Mouse (Mus musculus): ENCODE results near the gene Zfp882.
"Not testable (repeated sequence)": the region's sequence is repeated elsewhere in the genome, so short reads cannot be mapped to it uniquely, and the experiment has no call there.

Gene Zfp882

DNA sequence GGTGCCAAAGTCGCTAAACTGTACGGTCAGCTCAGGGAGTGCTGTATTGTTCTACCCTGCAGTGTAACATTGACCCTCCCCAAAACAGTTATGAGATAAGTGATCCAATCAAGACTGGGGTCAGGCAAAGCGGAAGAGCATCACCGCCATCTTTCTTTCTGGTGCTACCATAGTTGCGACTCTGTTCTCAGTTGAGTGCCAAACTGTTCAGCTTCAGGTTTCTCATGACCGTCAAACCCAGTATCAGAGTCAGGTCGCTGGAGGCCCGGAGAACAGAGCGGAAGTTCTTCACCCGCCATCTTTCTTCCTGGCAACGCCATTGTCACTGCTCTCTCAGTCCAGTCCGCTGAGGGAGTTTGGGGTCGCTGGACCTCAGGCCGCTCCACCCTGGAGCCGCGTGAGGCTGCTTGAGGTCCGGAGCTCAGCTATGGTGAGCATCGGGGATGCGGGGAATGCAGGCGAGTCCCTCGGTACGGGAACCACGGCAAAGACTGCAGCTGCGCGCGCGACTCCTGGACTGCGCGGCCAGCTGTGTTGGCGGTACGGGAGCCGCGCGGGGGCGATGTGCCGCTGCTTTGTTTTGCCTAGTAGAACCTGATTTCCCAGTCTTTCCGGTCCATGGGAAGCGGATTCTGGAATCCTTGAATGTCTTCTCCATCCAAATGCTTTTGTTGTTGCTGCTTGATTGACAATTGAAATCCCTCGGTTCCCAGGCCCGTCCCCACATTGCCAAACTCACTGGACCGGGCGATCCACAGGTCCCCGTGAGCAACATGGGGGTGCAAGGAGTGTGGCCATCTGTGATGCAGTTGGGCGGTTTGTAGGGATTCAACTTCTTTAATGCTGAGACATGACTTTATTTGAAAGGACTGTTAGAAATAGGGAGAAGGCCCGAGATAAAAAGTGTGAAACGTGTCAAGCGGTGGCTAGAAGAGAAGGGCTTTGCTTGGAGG lies at the start of gene Zfp882, which contains the start of gene Zfp617:
Gene Zfp882, plus strand, starts transcription at position 300 of the 953 bp plus-strand sequence.
Gene Zfp617, plus strand, starts transcription at position 327 of the 953 bp plus-strand sequence.
- DNase-seq: peak; percentile 92

DNA sequence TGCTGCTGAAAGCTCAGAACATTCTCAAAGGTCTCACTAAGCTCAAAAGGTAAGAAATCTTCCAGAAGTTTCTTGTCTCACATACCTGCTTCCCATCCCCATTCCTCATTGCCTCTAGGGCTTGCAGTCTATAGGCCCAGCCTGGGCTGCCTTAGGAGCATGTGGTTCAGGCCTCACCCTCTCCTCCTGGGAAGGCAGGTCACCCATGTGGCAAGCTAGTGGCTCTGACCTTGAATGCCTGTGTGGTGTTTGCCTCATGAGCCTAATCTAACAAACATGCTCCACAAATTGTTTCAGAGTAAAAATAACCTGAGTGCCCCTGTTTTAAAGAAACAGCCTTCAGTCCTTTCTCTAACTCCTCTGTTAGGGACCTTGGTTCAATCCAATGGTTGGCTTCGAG lies 46.9 kb upstream of the Zfp882 start:
- not testable (repeated sequence) for DNase-seq

DNA sequence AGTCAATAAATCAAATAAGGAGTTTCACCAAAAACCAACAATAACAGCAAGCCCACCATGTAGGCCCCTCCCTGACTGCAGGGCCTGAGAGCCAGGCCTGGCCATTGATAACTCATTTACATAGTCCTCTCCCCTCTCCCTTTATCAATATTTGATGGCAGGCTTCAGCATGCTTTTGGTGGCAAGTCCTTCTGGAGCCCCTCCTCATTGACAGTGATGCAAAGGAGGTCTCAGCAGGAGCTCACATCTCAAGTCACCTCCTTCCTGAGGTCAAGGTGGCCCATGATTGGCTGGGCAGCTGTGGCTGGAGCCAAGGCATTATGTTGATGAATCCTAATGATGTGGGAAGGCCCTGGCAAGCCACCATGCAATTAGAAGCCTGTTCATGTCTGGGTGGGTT lies 46.4 kb upstream of the Zfp882 start:
- not testable (repeated sequence) for DNase-seq

DNA sequence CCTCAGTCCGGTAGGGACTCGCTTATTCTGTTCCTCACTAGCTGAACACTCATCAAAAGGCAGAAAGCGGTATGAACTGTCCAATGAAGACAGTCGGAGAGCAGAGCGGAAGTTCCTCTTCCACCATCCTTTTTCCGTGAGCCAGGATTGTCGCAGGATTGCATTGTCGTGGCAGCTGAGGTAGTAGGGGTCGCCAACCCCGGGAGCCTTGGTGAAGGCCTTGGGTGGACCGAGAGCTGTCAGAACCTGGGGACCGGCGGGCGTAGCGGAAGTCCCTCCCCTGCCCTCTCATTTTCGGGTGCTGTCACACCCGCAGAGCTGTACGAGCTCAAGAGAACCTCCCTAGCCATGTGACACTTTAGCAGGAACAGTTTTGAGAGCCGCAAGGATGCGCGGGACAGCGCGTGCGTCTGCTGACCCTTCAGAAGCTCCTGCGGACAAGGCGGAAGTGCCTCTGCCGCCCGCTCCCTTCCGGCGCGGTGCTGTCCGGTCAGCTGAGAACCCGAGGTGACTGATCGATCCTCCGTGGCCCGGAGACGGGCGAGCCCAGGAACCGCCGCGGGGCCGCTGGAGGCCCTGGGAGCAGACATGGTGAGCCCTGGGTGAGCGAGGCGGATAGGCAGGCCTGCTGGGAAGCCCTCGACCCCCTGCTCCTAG lies 26.7 kb upstream of the Zfp882 start, which contains the start of gene Zfp709:
Gene Zfp709, plus strand, starts transcription at position 402 of the 657 bp plus-strand sequence.
- peak; percentile 75 for DNase-seq

DNA sequence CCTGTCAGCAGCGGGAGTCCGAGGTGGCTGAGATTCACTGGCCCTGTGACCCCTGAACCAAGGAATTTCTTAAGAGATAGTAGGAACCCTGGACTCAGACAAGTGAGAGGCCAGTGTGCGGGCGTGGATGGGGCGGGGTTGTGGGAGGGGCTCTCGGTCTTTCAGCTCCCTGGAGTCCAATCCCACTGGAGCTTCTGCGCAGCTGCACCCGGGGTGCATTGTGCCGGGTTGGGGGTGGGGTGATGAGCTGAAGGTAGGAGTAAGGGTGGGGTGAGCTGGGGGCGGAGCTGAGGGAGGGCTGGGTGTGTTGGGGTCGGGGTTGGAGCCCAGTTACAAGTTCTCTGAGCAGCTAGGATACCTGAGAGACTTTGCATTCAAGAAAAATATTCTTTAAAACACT lies 7.7 kb upstream of the Zfp882 start:
- not testable (repeated sequence) for DNase-seq

DNA sequence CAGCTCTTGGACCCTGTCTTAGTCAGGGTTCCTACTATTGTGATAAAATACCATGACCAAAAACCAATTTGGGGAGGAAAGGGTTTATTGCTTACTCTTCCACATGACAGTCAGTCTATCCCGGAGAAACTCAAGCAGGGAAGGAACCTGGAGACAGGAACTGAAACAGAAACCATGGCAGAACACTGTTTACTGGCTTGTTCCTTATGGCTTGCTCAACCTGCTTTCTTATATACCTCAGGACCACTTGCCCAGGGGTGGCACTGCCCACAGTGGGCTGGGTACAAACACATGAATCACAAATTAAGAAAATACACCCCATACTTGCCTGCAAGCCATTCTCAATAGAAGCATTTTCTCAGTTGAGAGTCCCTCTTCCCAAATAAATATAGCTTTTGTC lies 5.3 kb upstream of the Zfp882 start:
- DNase-seq: not testable (repeated sequence)

DNA sequence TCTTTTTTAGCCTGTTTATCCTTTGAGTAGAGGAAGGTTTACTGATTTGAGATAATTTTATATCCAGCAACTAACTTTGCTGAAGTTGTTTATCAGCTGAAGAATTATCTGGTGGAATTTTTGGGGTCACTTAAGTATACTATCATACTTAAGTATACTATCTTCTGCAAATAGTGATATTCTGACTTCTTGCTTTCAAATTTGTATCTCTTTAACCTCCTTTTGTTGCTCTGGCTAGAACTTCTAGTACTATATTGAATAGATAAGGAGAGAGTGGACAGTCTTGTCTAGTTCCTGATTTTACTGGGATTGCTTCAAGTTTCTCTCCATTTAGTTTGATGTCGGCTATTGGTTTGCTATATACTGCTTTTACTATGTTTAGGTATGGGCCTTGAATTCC lies 1.6 kb upstream of the Zfp882 start:
- DNase-seq: no peak

DNA sequence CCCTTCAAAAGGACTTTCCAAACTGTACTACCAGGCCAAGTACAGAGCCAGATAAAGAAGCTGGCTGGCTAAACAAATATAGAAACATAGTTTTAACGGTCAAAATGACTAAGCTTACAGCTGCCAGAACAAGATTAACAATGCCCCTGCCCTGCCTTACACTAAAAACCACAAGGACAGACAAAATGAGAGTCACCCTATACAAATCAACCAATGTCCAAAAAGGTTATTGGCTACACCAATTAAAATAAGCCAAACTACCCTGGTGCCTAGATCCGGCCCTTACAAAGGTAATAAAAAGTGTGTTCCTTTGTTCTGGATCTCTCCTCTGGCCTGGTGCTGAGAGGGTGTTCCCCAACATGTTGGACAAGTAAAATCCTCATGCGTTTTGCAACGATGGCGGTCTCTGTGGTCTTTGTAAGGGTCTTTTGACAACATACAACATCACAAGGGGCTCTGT lies 580 bp upstream of the Zfp882 start:
- peak; percentile 10 for DNase-seq

DNA sequence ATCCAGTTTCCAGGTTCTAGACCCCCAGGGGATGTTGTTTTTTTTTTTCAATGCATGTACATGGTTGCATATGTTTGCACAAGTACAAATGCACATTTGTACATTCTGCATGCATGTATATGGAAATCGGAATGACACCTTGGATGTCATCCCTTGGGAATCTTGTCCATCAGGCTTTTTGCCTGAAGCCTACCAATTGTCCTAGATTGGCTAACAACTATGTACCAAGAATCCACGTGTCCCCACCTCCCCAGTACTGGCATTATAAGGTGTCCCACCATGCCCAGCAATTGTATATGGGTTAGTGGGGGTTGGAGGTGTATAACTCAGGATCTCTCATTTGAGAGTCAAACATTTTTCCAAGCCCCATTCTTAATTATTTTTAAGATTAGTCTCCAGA lies 3.9 kb downstream of the Zfp882 start:
- DNase-seq: no peak

DNA sequence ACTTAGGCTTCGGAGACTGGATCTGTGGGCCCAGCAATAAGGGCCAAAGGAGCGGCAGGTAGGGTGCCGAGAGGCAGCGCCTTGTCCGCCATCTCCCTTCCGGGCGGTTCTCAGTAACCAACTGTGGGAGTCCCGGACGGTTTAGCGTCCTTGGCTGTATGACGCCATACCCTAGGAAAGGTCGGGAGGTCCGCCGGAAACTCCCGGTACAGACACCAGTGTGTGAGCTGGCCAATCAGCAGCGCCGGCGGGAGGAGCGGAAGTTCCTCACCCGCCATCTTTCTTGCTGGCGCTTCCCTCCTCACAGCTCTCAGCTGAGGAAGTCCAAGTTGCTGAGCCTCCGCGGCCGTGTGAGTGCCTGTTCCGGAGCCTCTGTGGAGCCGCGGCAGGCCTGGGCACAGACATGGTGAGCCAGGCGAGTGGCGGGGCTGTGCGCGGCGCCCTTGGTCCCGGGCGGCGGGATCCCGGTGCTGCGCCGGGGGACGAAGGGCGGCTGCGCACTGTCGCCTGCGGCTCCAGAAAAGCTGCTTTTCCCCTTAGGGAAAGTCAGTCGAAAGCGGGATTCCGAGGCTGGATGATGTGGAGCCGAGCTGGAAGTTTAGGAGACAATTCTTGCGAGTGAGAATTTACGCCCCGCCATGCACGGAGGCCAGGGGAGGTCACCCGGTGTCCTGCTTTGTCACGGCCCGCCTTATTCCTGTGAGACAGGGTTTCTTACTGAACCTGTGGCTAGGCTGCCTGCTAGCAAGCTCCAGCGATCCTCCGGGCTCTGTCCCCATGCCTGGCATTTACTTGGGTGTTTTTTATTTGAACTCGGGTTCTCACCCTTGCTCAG lies 14.4 kb downstream of the Zfp882 start:
- DNase-seq: peak; percentile 97

DNA sequence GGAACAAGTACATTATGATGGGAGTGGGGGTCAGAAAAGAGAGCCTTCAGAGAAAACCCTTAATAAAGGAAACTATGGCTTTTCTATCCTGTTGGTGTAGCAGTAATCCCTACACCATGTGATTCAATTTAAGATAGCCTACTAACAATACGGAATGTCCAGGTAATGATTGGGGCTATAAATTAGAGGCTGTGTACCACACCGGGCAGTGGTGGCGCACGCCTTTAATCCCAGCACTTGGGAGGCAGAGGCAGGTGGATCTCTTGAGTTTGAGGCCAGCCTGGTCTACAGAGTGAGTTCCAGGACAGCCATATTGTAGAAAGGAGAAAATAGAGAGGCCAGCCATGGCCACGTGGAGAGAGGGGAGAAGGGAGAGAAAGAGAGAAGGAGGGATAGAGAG lies 17.4 kb downstream of the Zfp882 start:
- no peak for DNase-seq

DNA sequence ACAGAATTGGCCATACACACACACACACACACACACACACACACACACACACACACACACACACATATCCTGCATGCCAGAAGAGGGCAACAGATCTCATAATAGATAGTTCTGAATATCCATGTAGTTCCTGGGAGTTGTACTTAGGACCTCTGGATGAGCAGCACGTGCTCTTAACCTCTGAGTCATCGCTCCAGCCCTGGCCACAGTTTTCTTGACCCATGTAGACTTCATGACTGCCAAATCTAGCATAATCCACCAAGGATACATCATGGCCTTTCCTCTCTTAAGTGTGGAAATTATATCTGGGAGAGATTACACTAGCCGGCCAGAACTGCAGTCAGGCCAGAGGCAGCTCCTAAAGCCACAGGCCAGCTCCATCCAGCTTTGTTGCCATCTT lies 18.1 kb downstream of the Zfp882 start:
- no peak for DNase-seq

DNA sequence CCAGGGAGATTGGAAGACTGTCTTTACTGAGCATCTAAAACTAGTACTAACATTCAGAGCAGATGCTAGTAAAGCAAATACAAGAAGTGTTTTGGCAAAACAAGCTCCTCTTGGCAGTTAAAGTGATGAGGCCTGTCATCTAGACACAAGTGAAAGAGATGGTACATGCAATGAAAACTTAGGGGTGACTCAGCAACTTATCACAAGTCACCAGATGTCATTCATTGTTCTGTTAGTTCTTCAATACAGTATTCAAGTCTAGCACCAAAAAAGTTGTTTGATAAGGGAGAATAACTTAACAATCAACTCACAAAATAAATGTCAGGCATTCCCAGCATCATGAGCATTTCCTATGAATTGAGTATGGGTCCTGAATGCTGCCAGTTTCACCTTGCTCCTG lies 19.4 kb downstream of the Zfp882 start:
- no peak for DNase-seq

DNA sequence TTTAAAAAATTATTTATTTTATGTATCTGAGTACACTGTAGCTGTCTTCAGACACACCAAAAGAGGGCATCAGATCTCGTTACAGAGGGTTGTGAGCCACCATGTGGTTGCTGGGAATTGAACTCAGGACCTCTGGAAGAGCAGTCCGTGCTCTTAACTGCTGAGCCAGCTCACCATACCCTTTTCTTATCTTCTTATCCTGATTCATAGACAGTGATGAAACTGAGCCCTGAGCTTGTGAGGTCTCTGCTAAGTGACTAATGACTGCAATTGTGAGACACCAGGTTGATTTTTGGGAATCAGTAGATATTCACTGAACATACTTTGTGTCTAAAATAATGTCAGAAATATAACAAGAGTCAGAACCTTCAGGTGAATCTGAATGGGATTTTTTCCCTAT lies 29.6 kb downstream of the Zfp882 start:
- DNase-seq: not testable (repeated sequence)

DNA sequence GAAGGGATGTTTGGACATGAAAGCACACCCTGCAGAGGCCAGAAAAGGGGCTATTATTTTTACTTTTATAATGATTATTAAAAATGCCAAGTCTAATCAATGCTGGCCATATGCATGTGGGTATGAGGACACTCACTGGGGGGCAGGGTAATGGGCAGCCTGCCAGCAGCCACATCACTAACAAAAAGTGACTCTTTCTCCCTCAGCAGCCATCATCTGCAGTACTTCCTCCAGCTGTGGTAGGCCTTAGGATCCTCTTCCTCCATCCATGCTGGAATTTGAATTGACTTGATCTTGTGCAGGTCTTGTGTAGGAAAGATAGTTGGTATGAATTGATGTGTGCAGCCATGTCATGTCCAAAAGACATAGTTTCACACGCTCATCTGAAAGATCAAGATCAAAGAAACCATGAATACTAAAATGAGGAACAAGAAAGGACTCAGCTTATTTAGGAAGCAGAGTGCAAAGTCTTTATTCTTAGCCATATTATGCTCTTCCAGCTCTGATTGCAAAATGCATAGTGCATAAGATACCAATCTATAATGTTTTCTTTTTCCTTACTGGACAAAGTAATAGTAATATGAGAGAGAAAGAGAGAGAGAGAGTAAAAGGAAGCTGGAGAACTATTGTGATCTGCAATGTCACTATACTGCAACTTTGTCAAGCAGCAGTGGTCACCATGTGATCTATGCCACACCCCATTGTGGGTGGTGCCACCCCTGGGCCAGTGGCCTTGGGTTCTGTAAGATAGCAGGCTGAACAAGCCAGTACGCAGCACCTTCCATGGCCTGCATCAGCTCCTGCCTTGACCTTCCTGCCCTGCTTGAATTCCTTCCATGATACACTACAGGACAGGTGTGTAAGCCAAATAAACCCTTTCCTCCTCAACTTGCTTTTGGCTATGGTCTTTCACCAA lies 32.1 kb downstream of the Zfp882 start:
- no peak for DNase-seq

DNA sequence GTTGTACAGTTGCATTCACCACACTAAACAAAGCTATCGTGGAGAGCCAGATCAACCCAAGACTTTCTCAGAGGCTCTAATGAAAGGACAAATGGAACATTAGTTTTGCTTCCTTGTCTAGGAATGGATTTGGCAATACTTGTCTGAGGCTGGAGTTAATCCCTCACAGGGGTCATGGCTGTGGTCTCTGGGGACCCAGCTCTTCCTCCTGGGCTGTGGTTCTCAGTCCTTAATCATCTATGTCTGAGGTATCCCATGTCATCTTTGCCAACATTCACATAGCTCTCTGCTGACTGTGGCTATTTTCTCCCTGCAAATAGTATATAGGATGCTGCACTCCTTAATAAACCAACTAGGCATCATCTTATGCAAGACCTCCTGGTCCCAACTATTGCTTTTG lies 33.4 kb downstream of the Zfp882 start:
- no peak for DNase-seq

DNA sequence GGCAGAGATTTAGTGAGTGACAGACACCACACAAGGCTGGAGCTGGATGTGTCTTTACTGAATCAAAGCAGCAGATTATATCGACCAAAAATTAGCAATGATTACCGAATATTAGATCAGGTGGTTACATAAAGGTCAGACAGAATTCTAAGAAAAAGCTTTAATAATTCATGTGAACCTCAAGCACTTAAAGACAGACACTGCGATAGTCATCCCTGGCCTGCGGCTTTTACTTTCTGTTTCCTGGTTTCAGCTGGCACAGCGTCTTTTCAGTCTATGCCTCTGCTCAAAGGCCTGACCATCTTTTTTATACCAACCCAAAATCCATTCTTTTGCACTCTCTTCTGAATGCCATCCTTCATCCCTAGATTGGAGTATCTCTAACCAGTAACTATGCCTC lies 40.2 kb downstream of the Zfp882 start:
- no peak for DNase-seq

DNA sequence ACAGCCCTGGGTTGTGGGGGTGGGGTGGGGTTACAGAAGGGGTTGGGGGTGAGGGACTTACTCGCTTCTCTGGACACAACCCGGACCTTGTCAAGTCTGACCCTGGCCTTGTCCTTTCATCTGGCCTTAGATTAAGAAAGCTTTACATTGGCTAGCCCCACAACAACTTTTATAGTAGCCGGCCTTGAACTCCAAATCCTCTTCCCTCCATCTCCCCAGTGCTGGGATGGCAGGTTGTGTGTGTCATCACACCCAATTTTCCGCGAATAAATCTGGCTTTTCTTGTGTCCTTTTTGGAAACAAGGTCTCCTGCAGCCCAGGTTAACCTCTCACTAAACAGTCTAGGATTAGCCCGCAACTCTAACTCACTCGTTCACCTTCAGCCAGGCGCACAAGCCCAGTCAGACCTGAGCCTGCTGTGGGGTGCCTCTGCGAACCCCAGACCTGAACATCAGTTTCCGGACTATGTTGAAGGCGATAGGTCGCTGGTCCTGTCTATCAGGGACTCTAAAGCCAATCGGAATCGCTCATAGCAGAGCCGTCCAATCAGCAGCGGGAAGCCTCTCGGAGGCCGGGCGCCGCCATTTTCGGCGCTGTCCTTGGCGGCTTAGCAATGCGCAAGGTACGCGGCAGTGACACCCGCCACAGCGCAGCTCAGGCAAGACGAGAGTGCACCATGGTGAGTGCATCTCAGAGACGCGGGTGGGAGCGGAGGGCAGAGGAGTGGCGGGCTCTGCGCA lies 42.2 kb downstream of the Zfp882 start, which contains the start of gene Zfp961:
Gene Zfp961, plus strand, starts transcription at position 557 of the 740 bp plus-strand sequence.
- DNase-seq: peak; percentile 99

DNA sequence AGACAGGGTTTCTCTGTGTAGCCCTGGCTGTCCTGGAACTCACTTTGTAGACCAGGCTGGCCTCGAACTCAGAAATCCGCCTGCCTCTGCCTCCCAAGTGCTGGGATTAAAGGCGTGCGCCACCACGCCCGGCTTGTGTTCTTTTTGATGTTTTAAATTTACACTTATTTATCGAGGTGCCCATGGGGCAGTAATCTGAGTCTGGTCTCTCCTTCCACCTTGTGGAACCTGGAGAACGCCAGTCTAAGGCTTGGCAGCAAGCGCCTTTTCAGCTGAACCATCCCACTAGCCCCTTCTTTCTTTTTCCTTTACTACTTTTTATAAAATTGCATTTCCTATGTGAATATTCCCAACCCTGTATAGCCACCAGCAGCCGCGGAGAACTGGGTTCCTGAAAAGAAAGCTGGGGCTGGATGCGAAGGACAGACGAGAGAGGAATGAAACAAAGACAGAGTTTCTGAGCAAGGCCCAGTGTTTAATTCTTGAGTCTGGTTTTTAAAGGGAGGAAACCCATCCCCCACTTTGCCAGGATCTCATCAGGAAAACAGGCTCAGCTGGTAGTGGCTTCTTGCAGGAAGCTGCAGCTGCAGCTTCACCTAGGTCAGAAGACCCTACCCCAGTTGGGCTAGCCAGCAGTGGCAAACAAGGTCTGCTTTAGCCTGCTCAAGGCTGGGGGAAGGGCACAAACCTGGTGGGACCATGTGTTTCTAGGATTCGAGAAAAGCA lies 43.2 kb downstream of the Zfp882 start:
- peak; percentile 24 for DNase-seq

DNA sequence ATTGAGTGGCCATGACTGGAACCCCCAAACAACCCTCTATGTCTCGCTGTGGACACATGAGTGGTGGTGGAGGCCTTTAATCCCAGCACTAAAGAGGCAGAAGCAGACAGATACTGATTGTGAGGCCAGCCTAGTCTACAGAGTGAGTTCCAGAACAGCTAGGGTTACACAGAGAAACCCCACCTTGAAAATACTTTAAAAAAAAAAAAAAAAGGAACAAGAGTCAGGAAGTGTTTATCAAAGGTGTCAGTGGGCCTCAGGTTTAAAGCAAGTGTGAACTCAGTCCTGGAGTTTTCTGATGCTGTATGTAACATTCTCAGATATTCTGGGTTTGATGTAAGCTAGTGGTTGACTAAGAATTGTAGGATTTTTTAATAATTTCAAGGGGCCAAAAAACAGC lies 44.1 kb downstream of the Zfp882 start:
- no peak for DNase-seq

Measured in kidney, postnatal 10 days (tissue).